Mouse (Mus musculus) hindbrain, embryonic 12.5 days (tissue): Measurements from ENCODE around the gene Olfr427. TPM values are rescaled to one million over a fixed set of nuclear protein-coding genes. Genes with fewer than 3 reads are reported as not detected.
"Not testable (repeated sequence)": the region's sequence is repeated elsewhere in the genome, so short reads cannot be mapped to it uniquely, and the experiment has no call there.

Experiments used
- ATAC-seq: fragments of 200-750 bp; cut with Nextera tagmentation; 2 replicates; pipeline ENCODE4 v1.8.0; 2017; ENCODE audit warnings: moderate TSS enrichment; ENCODE audit not compliant: low FRiP score
- H3K27ac ChIP-seq: fragments of 300-500 bp; sonication (generic); 2 replicates; pipeline ENCODE4 v1.5.1; 2016; ENCODE audit warnings: mild to moderate bottlenecking
- H3K27me3 ChIP-seq: fragments of 300-500 bp; sonication (generic); 2 replicates; pipeline ENCODE4 v1.6.1; 2016; ENCODE audit warnings: mild to moderate bottlenecking
- H3K36me3 ChIP-seq: fragments of 300-500 bp; sonication (generic); 2 replicates; pipeline ENCODE4 v1.6.1; 2016; ENCODE audit warnings: mild to moderate bottlenecking
- H3K4me1 ChIP-seq: fragments of 300-500 bp; sonication (generic); 2 replicates; pipeline ENCODE4 v1.6.1; 2016
- H3K4me2 ChIP-seq: fragments of 300-500 bp; sonication (generic); replicated peaks from 2 replicates; pipeline ENCODE4 v1.6.1; 2016; ENCODE audit warnings: mild to moderate bottlenecking
- H3K4me3 ChIP-seq: fragments of 300-500 bp; sonication (generic); 2 replicates; pipeline ENCODE4 v1.5.1; 2016; ENCODE audit warnings: mild to moderate bottlenecking
- H3K9ac ChIP-seq: fragments of 300-500 bp; sonication (generic); 2 replicates; pipeline ENCODE4 v1.6.1; 2016; ENCODE audit warnings: mild to moderate bottlenecking, moderate library complexity
- H3K9me3 ChIP-seq: fragments of 300-500 bp; sonication (generic); replicated peaks from 2 replicates; pipeline ENCODE4 v1.6.1; 2016; ENCODE audit warnings: mild to moderate bottlenecking
- WGBS: fragments of 180-500 bp; shearing (Covaris S2); methylation state at CpG from one replicate; pipeline ENCODE4 v1.1.7; 2016; 5-methylcytosine and 5-hydroxymethylcytosine counted together
- polyA plus RNA-seq: library from polyadenylated mRNA; unstranded; fragments of >200 nt; fragmentation: Nextera tagmentation; extraction: Ambion mirVana; gene quantifications from 2 replicates; pipeline ENCODE4 v1.2.1, GENCODE M21; 2016

The Olfr427 gene
- polyA plus RNA-seq = not detected in 2 replicates

- no peak for ATAC-seq
- Histone ChIP-seq H3K36me3 (no peaks in the 10 kb centered on the region), H3K27me3 (no peaks in the 10 kb centered on the region), H3K9me3 (no peaks in the 10 kb centered on the region), H3K9ac (no peak within 1 kb of the TSS), H3K4me3 (no peak within 1 kb of the TSS), H3K4me1 (no peaks in the 10 kb centered on the region), H3K27ac (no peak within 1 kb of the TSS), H3K4me2 (no peak within 1 kb of the TSS)
- 87% methylated on average over 1 of the region's 1 CpGs for WGBS
These were observed at the start of gene Olfr427 for GRCm38 (mm10) chr1:174096591-174096990. Gene Olfr427 (plus strand): TSS chr1:174096891.

- not testable (repeated sequence) for ATAC-seq, H3K9me3 ChIP-seq, H3K27ac ChIP-seq, H3K27me3 ChIP-seq, H3K4me2 ChIP-seq, H3K4me1 ChIP-seq, H3K4me3 ChIP-seq, H3K9ac ChIP-seq, H3K36me3 ChIP-seq
- 83% methylated on average over 6 of the region's 6 CpGs for WGBS
These were observed 48.5 kb upstream of the Olfr427 start for GRCm38 (mm10) chr1:174048227-174048626.

GRCm38 (mm10) chr1:174048893-174049292, 47.8 kb upstream of the Olfr427 start, which contains the start of gene Olfr432:
Gene Olfr432 (plus strand): TSS chr1:174049205.
- H3K36me3 ChIP-seq = no peaks in the 10 kb centered on the region
- no peak within 1 kb of the TSS for H3K27ac ChIP-seq
- ATAC-seq = no peak
- no peaks in the 10 kb centered on the region for H3K4me1 ChIP-seq
- H3K4me2 ChIP-seq = no peak within 1 kb of the TSS
- no peaks in the 10 kb centered on the region for H3K27me3 ChIP-seq
- no peak within 1 kb of the TSS for H3K4me3 ChIP-seq
- H3K9ac ChIP-seq = no peak within 1 kb of the TSS
- WGBS = 83% methylated on average over 2 of the region's 2 CpGs
- no peaks in the 10 kb centered on the region for H3K9me3 ChIP-seq

GRCm38 (mm10) chr1:174049357-174049756, 47.3 kb upstream of the Olfr427 start:
- H3K4me1 ChIP-seq, H3K36me3 ChIP-seq, H3K4me2 ChIP-seq, H3K27ac ChIP-seq, H3K9me3 ChIP-seq, H3K9ac ChIP-seq, H3K4me3 ChIP-seq, H3K27me3 ChIP-seq, ATAC-seq: not testable (repeated sequence)
- 78% methylated on average over 4 of the region's 4 CpGs for WGBS

GRCm38 (mm10) chr1:174050532-174050931, 46.2 kb upstream of the Olfr427 start:
- no peak for ATAC-seq
- Histone ChIP-seq H3K9me3 (no peaks in the 10 kb centered on the region), H3K36me3 (no peaks in the 10 kb centered on the region), H3K27ac (no peak overlapping the region), H3K4me2 (no peak overlapping the region), H3K9ac (no peak overlapping the region), H3K27me3 (no peaks in the 10 kb centered on the region), H3K4me1 (no peaks in the 10 kb centered on the region), H3K4me3 (no peak overlapping the region)
- WGBS = 87% methylated on average over 4 of the region's 4 CpGs

- 93% methylated on average over 4 of the region's 4 CpGs for WGBS
- Histone ChIP-seq H3K4me2 (no peak overlapping the region), H3K36me3 (no peaks in the 10 kb centered on the region), H3K27me3 (no peaks in the 10 kb centered on the region), H3K9ac (no peak overlapping the region), H3K27ac (no peak overlapping the region), H3K4me3 (no peak overlapping the region), H3K4me1 (no peaks in the 10 kb centered on the region), H3K9me3 (no peaks in the 10 kb centered on the region)
- no peak for ATAC-seq
These were observed 45.2 kb upstream of the Olfr427 start for GRCm38 (mm10) chr1:174051515-174051914.

- no peak overlapping the region for H3K9ac ChIP-seq
- no peak for ATAC-seq
- H3K4me2 ChIP-seq = no peak overlapping the region
- H3K9me3 ChIP-seq = no peaks in the 10 kb centered on the region
- no peaks in the 10 kb centered on the region for H3K4me1 ChIP-seq
- no peak overlapping the region for H3K27ac ChIP-seq
- no peak overlapping the region for H3K4me3 ChIP-seq
- H3K36me3 ChIP-seq = no peaks in the 10 kb centered on the region
- H3K27me3 ChIP-seq = no peaks in the 10 kb centered on the region
- WGBS = 83% methylated on average over 5 of the region's 5 CpGs
These were observed 44.7 kb upstream of the Olfr427 start for GRCm38 (mm10) chr1:174051931-174052536.

GRCm38 (mm10) chr1:174052981-174053380, 43.7 kb upstream of the Olfr427 start:
- Histone ChIP-seq H3K9ac (no peak overlapping the region), H3K4me3 (no peak overlapping the region), H3K36me3 (no peaks in the 10 kb centered on the region), H3K4me1 (no peaks in the 10 kb centered on the region), H3K27ac (no peak overlapping the region), H3K27me3 (no peaks in the 10 kb centered on the region), H3K4me2 (no peak overlapping the region), H3K9me3 (no peaks in the 10 kb centered on the region)
- ATAC-seq = no peak
- WGBS = 94% methylated on average over 3 of the region's 3 CpGs

GRCm38 (mm10) chr1:174055248-174055647, 41.4 kb upstream of the Olfr427 start:
- Histone ChIP-seq H3K4me1 (no peaks in the 10 kb centered on the region), H3K4me3 (no peak overlapping the region), H3K27me3 (no peaks in the 10 kb centered on the region), H3K27ac (no peak overlapping the region), H3K36me3 (no peaks in the 10 kb centered on the region), H3K4me2 (no peak overlapping the region), H3K9ac (no peak overlapping the region), H3K9me3 (no peaks in the 10 kb centered on the region)
- no peak for ATAC-seq
- 87% methylated on average over 2 of the region's 2 CpGs for WGBS

- H3K4me1 ChIP-seq = no peaks in the 10 kb centered on the region
- H3K9me3 ChIP-seq = no peaks in the 10 kb centered on the region
- H3K9ac ChIP-seq = no peak within 1 kb of the TSS
- H3K27ac ChIP-seq = no peak within 1 kb of the TSS
- no peak within 1 kb of the TSS for H3K4me2 ChIP-seq
- ATAC-seq = no peak
- no peaks in the 10 kb centered on the region for H3K36me3 ChIP-seq
- no peak within 1 kb of the TSS for H3K4me3 ChIP-seq
- no peaks in the 10 kb centered on the region for H3K27me3 ChIP-seq
- WGBS = 90% methylated on average over 3 of the region's 3 CpGs
These were observed 30.4 kb upstream of the Olfr427 start, which contains the start of gene Olfr430 for GRCm38 (mm10) chr1:174066305-174066704. Gene Olfr430 (plus strand): TSS chr1:174066605.

- 90% methylated on average over 2 of the region's 2 CpGs for WGBS
- no peaks in the 10 kb centered on the region for H3K9me3 ChIP-seq
- ATAC-seq = no peak
- H3K4me2 ChIP-seq = no peak within 1 kb of the TSS
- no peaks in the 10 kb centered on the region for H3K36me3 ChIP-seq
- H3K27ac ChIP-seq = no peak within 1 kb of the TSS
- H3K27me3 ChIP-seq = no peaks in the 10 kb centered on the region
- no peak within 1 kb of the TSS for H3K4me3 ChIP-seq
- H3K9ac ChIP-seq = no peak within 1 kb of the TSS
- no peaks in the 10 kb centered on the region for H3K4me1 ChIP-seq
These were observed 12.7 kb upstream of the Olfr427 start, which contains the start of gene Olfr429 for GRCm38 (mm10) chr1:174084031-174084430. Gene Olfr429 (plus strand): TSS chr1:174084331.

- no peak overlapping the region for H3K27ac ChIP-seq
- H3K9ac ChIP-seq = no peak overlapping the region
- no peak for ATAC-seq
- no peaks in the 10 kb centered on the region for H3K27me3 ChIP-seq
- 54% methylated on average over 2 of the region's 2 CpGs for WGBS
- H3K4me3 ChIP-seq = no peak overlapping the region
- H3K9me3 ChIP-seq = no peaks in the 10 kb centered on the region
- no peaks in the 10 kb centered on the region for H3K36me3 ChIP-seq
- H3K4me2 ChIP-seq = no peak overlapping the region
- H3K4me1 ChIP-seq = no peaks in the 10 kb centered on the region
These were observed 7.0 kb downstream of the Olfr427 start for GRCm38 (mm10) chr1:174103735-174104134.

GRCm38 (mm10) chr1:174121062-174121461, 24.4 kb downstream of the Olfr427 start, which contains the start of gene Olfr231:
Gene Olfr231 (minus strand): TSS chr1:174121162.
- H3K27ac ChIP-seq = no peak within 1 kb of the TSS
- H3K36me3 ChIP-seq = no peaks in the 10 kb centered on the region
- no peaks in the 10 kb centered on the region for H3K9me3 ChIP-seq
- ATAC-seq = no peak
- no peak within 1 kb of the TSS for H3K9ac ChIP-seq
- WGBS = 46% methylated on average over 2 of the region's 2 CpGs
- H3K4me2 ChIP-seq = no peak within 1 kb of the TSS
- no peaks in the 10 kb centered on the region for H3K4me1 ChIP-seq
- H3K4me3 ChIP-seq = no peak within 1 kb of the TSS
- no peaks in the 10 kb centered on the region for H3K27me3 ChIP-seq
